Mouse (Mus musculus) cortical plate, adult 2 months (tissue): ENCODE measurements at regions not wholly inside any gene's neighbourhood (a gene's known extent, or its start where the extent isn't known, plus 50 kb on each side); places are given as distances from the start of the nearest gene placed in this dataset.

Experiments
- CTCF ChIP-seq: fragments of 200-500 bp; IDR thresholded peaks from 2 replicates; pipeline ENCODE4 v1.5.1; 2011; ENCODE audit warnings: mild to moderate bottlenecking, control low read depth, low read length; ENCODE audit not compliant: insufficient read depth; ENCODE audit errors: extremely low read depth
- POLR2A ChIP-seq: fragments of 200-500 bp; IDR thresholded peaks from 2 replicates; pipeline ENCODE4 v1.6.1; 2011; ENCODE audit warnings: mild to moderate bottlenecking, low read length, control low read depth; ENCODE audit not compliant: insufficient read depth; ENCODE audit errors: extremely low read depth

DNA sequence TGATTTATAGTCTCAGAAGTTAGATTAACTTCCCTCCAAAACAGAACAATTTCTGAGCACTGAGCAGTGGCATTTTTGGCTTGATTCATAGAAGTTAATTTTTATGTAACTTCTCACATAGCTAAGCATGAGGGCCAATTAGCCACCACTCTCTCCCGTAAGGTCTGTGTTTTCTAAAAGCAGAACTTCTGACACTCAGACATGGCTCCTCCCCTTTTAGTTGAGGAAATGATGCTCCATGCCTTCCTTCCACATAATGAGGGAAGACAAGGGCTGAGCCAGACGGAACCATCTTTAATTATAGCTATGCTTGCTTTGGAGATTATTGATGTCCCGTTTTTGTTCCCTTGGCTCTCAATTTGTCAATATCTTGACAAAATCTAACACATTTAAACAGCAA, 429.3 kb downstream of the Psat1 start:
- TF ChIP-seq POLR2A = no peak
- TF ChIP-seq CTCF = no peak
